Mouse (Mus musculus): ENCODE data around the gene Zfp108.
"Not testable (repeated sequence)": the region's sequence is repeated elsewhere in the genome, so short reads cannot be mapped to it uniquely, and the experiment has no call there.

Gene Zfp108

DNA sequence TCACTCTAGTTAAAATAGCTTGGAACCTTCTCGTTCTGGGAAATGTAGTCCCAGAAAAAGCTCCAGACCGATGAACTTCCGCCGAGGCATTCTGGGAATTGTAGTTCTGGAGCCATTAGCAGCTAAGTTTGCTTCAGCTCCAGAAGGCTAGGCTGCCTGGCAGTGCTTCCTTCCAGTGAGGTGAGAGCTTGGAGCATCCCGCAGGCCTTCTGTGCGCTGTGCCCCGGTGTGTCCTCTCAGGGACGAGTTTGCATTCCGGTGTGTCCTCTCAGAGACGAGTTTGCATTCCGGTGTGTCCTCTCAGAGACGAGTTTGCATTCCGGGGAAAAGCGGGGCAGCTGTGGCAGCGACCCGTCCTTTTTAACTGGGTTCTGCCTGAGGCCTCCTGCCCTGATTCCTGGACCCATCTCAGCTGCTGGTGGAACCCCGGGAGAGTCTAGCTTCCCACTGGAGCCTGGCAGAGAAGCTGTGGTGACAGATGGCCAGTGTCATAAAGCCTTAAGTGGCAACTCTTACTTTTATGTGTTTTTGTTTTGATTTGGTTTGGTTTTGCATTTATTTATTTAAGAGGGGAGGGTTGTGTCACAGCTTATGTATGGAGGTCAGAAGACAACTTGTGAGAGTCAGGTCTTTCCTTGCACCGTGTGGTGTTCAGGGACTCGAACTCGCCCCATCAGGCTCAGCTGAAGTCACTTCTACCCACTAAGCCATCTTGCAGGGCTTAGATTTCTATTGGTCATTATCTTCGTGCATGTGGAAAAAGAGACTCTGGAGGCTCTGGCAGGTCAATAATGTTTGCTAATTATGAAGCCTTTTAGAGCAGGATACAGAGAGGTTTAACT lies at the start of gene Zfp108:
Gene Zfp108 (plus strand): TSS at position 162 of the 842 bp plus-strand sequence.
- DNase-seq (ENCODE audit: low spot score in 2 of 2): peak; percentile 65 to 79

DNA sequence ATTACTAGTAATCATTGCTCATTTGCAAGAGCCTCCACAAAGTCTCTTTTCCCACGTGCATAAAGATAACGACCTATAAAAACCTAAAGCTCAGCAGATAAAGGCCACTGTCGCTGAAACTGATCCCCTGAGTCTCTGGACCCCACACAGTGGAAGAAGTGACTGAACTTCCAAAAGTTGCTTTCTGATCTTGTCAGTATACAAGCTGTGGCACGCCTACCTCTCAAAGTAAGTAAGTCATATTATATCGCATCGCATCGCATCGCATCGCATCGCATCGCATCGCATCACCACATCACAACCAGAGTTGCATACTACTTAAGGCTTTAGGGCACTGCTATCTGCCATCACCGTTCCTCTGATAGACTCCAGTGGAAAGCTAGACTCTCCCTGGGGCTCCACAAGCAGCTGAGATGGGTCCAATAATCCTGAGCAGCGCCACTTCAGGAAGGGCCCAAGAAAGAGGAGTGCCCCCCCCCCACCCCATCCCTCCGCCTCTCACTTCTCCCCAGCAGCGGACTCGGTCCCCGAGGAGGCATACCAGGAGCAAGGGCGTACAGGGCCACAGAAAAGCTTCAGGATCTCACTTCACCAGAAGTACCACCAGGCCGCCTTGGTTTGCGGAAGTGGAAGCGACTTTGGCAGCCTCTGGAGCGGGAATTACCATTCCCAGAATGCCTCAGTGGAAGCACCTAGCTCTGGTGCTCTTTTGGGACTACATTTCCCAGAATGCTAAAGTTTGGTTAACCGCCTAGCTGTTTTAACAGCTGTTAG lies 46.9 kb upstream of the Zfp108 start:
- DNase-seq (ENCODE audit: low spot score in 2 of 2): peak; percentile 25 to 58

DNA sequence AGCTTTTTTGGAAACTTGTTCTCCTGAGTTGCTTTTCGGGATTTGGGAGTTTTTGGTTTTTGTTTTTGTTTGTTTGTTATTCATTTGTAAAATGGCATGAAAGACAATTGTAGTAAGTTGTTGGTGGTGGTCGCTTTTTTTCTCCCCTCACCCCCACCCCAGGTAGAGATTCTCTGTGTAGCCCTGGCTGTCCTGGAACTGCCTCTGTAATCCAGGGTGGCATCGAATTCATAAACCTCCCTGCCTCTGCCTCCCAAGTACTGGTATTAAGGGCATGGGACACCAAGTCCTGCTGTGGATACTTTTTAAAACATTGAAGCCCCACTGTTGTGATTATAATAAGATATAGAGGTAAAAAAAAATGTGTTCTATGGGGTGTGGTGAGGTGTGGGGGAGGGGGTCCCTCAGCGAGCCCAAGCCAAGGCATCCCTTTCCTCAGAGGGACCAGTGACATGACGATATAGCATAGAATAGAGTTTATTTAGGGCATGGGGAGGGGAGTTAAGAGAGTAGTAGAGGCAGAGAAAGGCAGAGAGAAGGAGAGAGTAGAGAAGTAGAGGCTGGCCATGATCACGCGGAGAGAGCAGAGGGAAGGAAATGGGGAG lies 46.2 kb upstream of the Zfp108 start:
- DNase-seq (ENCODE audit: low spot score in 2 of 2): no peak

DNA sequence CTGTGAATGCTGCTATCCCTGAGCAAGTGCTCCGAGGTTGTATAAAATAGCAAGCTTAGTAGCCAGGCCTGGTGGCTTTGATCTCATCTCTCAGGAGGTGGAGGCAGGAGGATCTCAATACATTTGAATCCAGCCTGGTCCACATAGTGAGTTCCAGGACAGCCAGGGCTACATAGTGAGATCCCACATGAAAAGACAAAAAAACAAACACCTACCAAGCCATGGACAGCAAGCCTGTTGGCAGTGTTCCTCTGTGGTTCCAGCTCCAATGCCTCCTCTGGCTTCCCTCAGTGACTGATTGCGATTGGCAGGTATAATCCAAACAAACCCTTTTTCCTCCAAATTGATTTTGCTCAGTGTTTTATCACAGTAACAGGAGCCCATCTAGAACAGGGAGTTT lies 44.3 kb upstream of the Zfp108 start:
- no peak for DNase-seq (ENCODE audit: low spot score in 2 of 2)

DNA sequence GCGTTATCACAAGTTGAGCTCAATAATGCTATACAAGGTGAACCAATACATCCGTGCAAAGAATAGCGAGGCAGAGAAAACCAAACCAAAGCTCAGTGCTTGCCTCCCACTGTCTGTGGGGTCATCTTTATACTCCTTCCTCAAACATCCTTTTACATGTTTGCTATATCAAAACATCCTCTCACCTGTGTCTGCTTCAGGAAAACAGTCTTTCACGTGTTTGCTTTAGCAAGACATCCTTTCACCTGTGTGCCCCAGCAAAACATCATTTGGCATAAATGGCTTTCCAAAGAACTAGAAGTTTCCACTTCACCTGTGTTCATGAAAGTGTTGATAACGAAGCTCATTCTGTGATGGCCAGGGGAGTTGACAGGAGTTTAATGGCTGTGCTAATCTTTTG lies 43.3 kb upstream of the Zfp108 start, which contains the start of gene Zfp111:
Gene Zfp111 (minus strand): TSS at position 101 of the 400 bp plus-strand sequence.
- no peak for DNase-seq (ENCODE audit: low spot score in 2 of 2)

DNA sequence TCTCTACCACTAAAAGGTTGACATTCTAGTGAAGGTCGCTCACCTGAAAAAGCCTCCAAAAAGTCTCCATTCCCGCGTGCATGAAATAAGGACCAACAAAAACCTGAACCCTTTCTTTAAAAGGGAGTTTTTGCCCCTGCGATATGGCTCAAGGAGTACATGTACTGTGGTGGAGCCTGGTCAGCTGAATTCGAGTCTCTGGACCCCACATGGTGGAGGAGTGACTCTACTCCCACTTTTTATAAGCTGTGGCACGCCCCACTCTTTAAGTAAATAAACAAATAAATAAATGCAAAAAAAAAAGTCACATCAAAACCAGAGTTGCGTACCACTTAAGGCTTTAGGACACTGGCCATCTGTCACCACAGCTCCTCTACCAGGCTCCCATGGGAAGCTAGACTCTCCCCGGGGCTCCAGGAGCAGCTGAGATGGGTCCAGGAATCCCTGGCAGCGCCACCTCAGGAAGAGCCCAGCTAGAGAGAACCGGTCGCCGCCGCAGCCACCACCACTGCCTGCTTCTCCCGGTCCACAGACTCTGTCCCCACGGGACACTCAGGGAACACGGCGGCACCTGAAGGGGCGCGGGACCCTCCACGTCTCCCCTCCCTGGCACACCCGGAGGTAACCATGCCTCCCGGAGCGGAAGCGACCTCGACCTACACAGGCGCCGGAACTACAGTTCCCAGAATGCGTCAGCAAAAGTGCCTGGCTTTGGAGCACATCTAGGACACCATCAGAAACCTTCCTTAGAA lies 17.4 kb upstream of the Zfp108 start, which contains the start of gene Zfp109:
Gene Zfp109 (minus strand): TSS at position 521 of the 752 bp plus-strand sequence.
- peak; percentile 42 to 62 for DNase-seq (ENCODE audit: low spot score in 2 of 2)

DNA sequence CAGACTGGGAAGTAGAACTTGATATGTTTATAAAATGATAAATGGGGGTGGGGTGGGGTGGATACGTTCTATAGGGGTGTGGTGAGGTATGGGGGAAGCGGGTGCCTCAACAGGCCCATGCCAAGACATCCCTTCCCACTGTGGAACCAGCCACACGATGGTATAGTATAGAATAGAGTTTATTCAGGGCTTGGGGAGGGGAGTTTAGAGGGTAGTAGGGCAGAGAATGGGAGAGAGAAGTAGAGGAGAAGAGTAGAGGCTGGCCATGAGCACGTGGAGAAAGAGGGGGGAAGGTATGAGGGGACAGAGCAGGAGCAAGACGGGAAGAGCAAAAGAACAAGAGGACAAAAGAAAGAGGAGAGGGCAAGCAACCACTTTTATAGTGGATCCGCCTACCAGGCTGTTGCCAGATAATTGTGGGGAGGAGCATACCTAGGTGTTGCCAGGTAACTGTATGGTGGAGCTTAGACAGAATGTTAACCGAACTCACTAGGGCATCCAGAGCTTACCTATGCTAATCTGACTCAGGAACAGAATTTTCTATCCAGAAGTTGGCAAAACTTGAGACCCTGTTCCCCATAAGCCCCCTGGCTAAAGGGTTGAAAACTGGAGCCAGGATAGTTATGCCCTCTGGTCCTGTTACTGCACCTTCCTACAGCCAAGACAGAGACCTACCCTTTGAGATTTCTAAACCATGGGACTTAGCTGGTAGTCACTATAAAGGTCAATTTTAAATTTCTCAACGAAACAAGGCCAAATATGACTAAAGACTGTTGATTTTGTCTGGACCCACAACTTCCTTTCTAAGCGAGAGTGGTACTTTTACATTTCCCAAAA lies 597 bp upstream of the Zfp108 start:
- DNase-seq (ENCODE audit: low spot score in 2 of 2): no peak

DNA sequence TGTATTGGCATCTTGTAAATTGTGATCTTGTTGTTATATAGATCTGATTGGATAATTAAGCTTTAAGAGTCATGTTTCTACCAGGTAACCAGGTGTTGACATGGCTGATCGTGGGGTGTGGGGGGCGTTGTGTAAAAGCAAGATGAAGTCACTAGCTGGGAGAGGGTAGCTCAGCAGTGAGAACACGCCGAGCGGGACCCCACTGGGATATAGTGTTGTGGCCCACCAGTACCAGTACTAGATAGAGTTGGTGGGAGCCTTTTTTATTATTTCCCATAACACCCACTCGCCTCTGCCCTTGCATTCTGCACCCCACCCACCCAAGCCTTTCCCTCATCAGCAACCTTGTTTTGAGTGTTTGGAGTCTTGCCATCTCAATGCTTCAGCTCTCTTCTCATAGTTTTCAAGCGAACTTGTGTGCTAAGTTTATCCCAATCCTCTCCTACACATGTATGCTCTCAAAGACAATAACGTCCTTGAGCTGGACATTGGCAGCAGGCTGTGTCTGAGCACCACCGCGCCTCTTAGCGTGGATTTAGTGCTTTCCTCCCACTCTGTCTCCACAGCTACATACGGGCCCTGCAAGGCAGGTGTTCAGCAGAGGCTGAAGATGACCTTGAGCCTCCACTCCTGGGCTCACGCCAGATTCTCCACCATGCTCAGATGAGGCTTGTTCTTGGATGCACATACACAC lies 4.9 kb downstream of the Zfp108 start:
- DNase-seq (ENCODE audit: low spot score in 2 of 2): no peak

DNA sequence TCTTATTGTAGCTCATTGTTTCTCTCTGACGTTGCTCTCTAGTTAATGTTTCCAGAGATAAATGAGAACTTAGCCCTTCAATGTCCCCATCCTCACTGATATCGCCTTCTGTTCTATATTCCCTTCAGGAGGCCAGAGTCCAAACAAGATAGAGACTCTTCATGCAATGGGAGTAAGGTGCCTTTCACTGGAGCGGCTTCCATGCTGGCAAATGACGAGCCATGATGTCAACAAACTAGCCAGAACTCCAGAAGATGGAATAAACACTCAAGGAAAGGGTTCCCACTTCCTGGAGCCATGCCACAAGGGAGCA lies 5.4 kb downstream of the Zfp108 start:
- no peak for DNase-seq (ENCODE audit: low spot score in 2 of 2)

DNA sequence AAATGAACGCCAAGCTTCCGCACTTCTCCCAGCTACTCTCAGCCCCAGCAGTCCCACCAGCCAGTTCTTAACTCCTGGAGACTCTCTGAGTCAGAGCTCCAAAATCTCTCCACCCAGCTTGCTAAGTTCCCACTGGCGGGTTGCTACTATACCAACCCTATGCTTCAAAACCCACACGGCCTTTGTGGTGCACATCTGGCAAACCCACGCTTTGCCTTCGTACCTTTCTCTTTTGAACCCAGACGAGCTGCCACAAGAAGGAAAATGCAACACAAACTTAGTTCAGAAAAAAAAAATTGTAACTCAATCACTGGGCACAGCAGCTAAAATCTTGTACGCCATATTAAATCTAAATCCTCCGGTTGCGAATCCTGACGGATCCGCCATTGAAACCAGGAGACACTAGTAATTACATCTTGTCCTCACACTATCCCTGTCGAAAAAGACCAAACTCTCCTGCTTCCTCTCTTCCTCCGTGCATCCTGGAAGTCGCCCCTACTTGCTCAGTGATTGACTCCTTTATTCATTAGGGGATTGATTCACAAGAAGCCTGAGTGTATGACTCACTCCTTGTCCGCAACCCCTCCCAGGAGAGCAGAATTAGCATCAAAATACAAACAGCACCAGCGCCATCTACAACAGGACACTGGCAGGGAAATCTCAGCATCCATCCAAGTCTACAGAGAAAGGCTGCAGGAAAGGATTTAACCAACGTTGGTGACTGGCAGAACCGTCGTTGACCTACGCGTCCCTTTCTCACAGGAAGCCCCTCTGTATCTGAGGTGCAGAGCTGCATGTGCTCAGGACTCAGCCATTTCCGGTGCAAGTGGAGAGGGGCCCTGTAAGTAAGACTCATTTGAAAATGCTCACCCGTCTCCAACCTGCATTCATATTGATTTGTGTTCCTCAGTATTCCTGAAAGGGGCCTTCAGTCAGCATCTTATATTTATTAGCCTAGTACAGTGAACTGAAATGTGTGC lies 13.9 kb downstream of the Zfp108 start:
- no peak for DNase-seq (ENCODE audit: low spot score in 2 of 2)

DNA sequence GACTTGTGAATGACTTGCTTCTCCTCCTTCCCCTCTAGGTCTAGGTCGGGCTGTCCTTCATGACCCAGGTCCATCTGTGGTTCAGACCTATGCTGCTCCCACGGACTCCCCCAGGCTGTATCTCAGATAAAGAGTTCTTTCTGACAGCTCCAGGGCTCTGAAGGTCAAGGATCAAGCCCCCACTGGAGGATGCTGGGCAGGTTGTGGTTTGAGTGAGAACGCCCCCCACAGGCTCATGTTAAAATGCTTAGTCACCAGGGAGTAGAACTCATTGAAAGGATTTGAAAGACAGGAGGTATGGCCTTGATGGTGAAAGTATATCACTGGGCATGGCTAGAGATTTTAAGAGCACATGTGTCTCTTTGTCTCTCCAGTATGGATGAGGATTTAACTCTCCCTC lies 14.7 kb downstream of the Zfp108 start:
- DNase-seq (ENCODE audit: low spot score in 2 of 2): no peak

DNA sequence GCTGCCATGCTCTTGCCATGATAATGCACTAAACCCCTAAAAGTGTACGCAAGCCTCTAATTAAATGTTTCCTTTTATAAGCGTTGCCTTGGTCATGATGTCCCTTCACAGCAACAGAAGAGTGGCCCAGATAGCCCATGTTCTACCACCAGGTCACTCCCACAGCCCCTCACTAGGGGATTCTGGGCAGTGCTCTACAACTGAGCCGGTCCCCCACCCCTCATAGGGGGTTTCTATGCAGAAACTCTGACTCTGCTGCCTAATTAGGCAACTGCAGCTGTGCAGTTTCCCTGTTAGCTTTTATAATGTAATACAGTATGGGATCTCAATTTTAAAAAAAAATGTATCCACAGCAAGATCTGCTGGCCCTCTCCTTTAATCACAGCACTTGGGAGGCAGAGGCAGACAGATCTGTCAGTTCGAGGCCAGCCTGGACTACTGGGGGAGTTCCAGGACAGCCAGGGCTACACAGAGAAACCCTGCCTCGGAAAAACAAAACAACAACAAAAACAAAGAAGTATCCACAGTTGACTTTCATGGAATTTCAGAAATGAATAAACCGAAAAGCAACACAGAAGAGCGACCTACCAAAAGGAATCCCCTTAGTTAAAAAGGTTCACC lies 15.2 kb downstream of the Zfp108 start:
- DNase-seq (ENCODE audit: low spot score in 2 of 2): no peak

DNA sequence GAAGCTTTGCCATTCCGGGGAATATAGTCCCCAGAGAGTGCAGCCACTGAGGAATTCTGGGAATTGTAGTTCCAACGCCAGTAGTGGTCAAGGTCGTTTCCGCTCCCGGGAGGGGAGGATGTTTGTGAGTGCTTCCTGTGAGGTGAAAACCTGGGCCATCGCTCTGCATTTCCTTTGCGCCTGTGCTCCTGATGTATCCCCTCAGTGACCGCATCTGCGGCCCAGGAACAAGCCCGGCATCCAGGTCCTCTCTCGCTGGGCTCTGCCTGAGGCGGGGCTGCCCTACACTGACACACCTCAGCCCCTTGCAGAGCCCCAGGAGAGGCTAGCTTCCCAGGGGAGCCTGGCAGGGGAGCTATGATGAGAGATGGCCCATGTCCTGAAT lies 15.7 kb downstream of the Zfp108 start, which contains the start of gene Zfp93:
Gene Zfp93 (plus strand): TSS at position 133 of the 385 bp plus-strand sequence.
- DNase-seq (ENCODE audit: low spot score in 2 of 2): peak; percentile 57 to 68

DNA sequence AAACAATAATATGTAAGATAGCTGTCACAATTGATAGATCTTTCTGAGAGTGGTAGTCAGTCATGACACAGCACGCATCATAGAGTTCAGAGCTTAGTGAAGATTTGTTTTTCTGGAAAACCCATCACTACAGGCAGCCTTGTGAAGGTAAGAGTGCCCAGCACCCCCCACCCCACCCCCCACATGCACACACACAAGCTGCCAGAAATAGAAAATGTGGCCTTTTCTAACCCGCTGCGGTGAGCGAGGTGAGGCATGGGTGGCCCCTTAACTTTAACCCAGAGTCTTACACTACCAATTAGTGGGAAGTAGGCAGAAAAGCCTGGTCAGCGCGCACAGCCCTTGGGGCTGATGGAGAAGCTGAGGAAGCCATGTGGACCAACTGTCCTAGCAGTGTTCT lies 16.6 kb downstream of the Zfp108 start:
- no peak for DNase-seq (ENCODE audit: low spot score in 2 of 2)

DNA sequence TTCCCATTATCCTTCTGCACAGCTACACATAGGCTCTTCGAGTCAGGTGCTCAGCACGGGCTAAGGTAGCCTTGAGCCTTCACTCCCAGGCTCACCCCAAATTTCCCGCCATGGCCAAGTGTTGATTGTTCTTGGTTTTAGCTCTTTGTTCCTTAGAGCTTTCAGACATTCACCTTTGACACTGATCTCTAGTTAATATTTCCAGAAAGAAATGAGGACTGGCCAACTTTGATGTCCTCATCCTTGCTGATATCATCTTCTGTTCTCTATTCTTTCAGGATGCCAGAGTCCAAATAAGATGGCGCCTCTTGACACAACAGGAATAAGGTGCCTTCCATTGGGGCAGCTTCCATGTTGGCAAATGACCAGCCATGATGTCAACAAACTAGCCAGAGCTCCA lies 19.9 kb downstream of the Zfp108 start:
- no peak for DNase-seq (ENCODE audit: low spot score in 2 of 2)

DNA sequence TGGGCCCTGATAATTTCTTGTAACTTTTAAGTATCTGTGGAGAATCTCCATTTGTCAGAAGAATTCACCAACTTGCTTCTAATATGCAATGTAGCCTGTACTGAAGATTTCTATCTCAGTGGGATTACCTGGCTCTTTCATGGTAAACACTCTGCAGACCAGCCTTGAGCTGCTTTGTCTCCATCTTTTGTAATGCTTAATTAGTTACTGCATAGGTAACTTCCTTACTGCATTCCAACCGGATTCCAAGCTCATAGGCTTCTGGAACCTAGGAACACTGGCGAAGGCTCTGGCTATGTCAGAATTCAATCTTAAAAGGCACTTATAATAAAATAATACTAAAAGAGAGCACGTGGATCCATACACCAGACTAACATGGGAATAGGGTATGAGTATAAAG lies 24.2 kb downstream of the Zfp108 start:
- not testable (repeated sequence) for DNase-seq (ENCODE audit: low spot score in 2 of 2)

DNA sequence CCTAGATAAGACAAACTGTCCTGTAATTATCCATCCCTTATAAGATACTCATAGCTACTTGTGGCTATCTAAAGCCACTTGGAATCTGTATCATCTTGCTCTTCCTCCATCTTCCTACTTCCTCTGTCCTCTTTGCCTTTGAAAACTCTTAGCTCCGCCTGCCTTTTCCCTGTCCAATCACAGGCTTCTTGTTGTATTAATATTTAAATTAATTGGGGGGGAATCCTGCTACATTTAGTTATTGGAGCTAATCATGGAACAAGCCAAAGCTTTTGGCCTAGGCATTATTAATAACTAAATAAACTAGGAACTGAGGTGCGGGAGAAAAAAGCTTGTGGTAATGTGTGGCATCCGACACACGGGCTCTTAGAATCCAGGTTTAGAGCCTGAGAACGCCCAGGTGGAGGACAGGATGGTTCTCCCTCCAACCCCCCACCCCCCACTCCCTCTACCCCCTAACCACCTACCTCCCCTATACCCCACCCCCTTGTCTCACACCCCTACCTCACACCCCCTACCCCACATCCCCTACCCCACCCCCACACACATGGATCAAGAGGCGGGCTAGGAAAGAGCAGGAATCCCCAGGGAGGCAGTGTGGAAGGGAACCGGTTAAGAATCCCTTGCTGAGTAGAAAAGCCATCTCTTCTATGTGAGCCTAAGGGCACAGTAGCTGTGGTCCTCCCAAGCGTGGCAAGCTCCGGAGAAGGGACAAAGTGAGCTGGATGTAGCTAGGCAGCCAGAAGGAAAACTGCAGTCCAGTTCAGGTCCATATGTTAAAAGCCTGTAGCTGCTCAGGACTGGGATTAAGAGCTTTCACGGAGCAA lies 25.6 kb downstream of the Zfp108 start:
- no peak for DNase-seq (ENCODE audit: low spot score in 2 of 2)

DNA sequence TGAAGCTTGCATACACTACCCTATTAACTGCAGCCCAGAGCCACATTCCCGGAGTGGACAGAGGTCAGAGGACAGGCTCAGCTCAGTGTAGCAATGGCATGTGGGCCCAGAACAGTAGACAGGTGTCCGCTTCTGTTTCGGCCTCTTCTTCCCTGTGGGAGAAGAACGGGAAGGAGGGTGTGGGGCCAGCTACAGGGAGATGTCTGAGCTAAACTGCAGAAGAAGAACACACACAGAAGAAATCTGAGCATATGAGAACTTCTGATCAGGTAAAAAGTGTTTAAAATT lies 26.2 kb downstream of the Zfp108 start:
- DNase-seq (ENCODE audit: low spot score in 2 of 2): no peak
